Mouse (Mus musculus) myocyte (in vitro differentiated cells): ENCODE measurements around the gene BC061212. TPM values are rescaled to one million over a fixed set of nuclear protein-coding genes. Genes with fewer than 3 reads are reported as not detected.
"Not testable (repeated sequence)": the region's sequence is repeated elsewhere in the genome, so short reads cannot be mapped to it uniquely, and the experiment has no call there.

Experiments
- H3K27me3 ChIP-seq: one replicate; pipeline ENCODE4 v1.6.1; 2011; ENCODE audit not compliant: control insufficient read depth, insufficient read depth, insufficient read length
- H3K36me3 ChIP-seq: one replicate; pipeline ENCODE4 v1.6.1; 2011; ENCODE audit not compliant: control insufficient read depth, insufficient read depth
- H3K4me2 ChIP-seq: one replicate; pipeline ENCODE4 v1.6.1; 2011; ENCODE audit warnings: low read depth, control low read depth
- H3K4me3 ChIP-seq: one replicate; pipeline ENCODE4 v1.5.1; 2011; ENCODE audit warnings: mild to moderate bottlenecking, control low read depth, moderate library complexity
- H3K79me2 ChIP-seq: one replicate; pipeline ENCODE4 v1.6.1; 2011; ENCODE audit not compliant: control insufficient read depth, insufficient read depth
- H3ac ChIP-seq: one replicate; pipeline ENCODE4 v1.6.1; 2011; ENCODE audit not compliant: control insufficient read depth, insufficient read length
- polyA plus RNA-seq: library from polyadenylated mRNA; unstranded; fragments of >200 nt; fragmentation: generic; extraction: Trizol; gene quantifications from one replicate; pipeline ENCODE4 v1.2.1, GENCODE M21; 2012; ENCODE audit warnings: missing spikeins

BC061212 gene
- not detected for polyA plus RNA-seq

DNA sequence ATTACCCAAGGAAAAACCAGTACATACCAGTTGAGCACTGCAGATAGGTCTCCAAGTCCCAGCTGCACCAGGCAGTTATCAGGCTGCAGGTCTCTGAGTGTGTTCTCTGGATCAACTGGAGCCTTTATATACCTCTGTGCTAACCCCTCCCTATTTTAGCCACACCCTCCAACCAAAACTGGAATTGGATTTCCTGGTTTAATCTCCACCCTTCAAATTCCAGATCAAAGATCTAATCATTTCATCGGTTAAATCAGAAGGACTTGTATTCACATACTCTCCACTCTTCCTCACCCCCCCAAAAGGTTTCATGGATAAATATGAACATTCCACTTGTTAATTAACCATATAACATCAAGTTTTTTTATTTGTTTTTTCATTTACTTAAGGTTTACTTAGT lies at the start of gene BC061212:
Gene BC061212, minus strand, starts transcription at position 101 of the 400 bp plus-strand sequence.
- not testable (repeated sequence) for H3K36me3 ChIP-seq, H3K4me2 ChIP-seq, H3K4me3 ChIP-seq, H3ac ChIP-seq, H3K27me3 ChIP-seq, H3K79me2 ChIP-seq

DNA sequence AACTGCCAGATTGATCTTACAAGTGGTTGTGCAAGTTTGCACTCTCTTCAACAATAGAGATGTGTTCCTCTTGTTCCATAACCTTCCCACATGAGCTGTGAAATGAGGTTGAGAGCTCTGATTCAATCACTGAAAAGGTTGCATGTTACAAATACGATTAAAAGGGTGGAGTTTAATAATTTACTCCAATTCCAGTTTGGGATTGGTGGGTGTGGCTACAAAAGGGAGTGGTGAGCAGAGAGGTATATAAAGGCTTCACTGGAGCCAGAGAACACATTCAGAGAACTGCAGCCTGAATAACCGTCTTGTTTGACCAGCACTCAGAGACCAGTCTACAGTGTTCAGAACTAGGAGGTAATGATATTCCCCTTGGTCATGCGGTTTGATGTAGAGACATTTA lies 5.7 kb upstream of the BC061212 start, which contains the start of gene Gm6351:
Gene Gm6351, plus strand, starts transcription at position 301 of the 400 bp plus-strand sequence.
- H3K4me2 ChIP-seq, H3ac ChIP-seq, H3K36me3 ChIP-seq, H3K79me2 ChIP-seq, H3K27me3 ChIP-seq, H3K4me3 ChIP-seq: not testable (repeated sequence)

Other genes starting within 250 kb of the BC061212 start
- not detected for gene Gm7792, start 226.8 kb downstream of the BC061212 start, polyA plus RNA-seq
- gene Gm16429, start 141.5 kb downstream of the BC061212 start, polyA plus RNA-seq, result not detected
- not detected for gene Gm6351, start 5.8 kb upstream of the BC061212 start, polyA plus RNA-seq
- not detected for gene Gm3106, start 147.5 kb upstream of the BC061212 start, polyA plus RNA-seq
- gene A430089I19Rik, start 236.3 kb upstream of the BC061212 start, polyA plus RNA-seq, result not detected
- not detected for gene Gm6502, start 243.9 kb upstream of the BC061212 start, polyA plus RNA-seq